Mouse (Mus musculus): ENCODE measurements around the gene Syf2. TPM values are rescaled to one million over a fixed set of nuclear protein-coding genes. Genes with fewer than 3 reads are reported as not detected.

The Syf2 gene
- polyA plus RNA-seq (2012): 49.3 and 61.8 TPM in 2 replicates

- TF ChIP-seq GATA1 (IDR thresholded peaks at IDR 0.05; ENCODE audit: low read length): no peak
These were observed at the start of gene Syf2 for GRCm38 (mm10) chr4:134930684-134931481. Gene Syf2 (plus strand): TSS chr4:134930898.

GRCm38 (mm10) chr4:134883266-134883665 is 47.4 kb upstream of the Syf2 start:
- no peak for TF ChIP-seq GATA1 (IDR thresholded peaks at IDR 0.05; ENCODE audit: low read length)

GRCm38 (mm10) chr4:134883808-134884207 is 46.9 kb upstream of the Syf2 start:
- no peak for TF ChIP-seq GATA1 (IDR thresholded peaks at IDR 0.05; ENCODE audit: low read length)

GRCm38 (mm10) chr4:134884364-134884763 is 46.3 kb upstream of the Syf2 start:
- no peak for TF ChIP-seq GATA1 (IDR thresholded peaks at IDR 0.05; ENCODE audit: low read length)

- TF ChIP-seq GATA1 (IDR thresholded peaks at IDR 0.05; ENCODE audit: low read length): no peak
These were observed 38.6 kb upstream of the Syf2 start for GRCm38 (mm10) chr4:134892096-134892495.

- no peak for TF ChIP-seq GATA1 (IDR thresholded peaks at IDR 0.05; ENCODE audit: low read length)
These were observed 33.4 kb upstream of the Syf2 start for GRCm38 (mm10) chr4:134897256-134897655.

- TF ChIP-seq GATA1 (IDR thresholded peaks at IDR 0.05; ENCODE audit: low read length): no peak
These were observed 29.6 kb upstream of the Syf2 start for GRCm38 (mm10) chr4:134901126-134901525.

GRCm38 (mm10) chr4:134903046-134903445 is 27.7 kb upstream of the Syf2 start:
- no peak for TF ChIP-seq GATA1 (IDR thresholded peaks at IDR 0.05; ENCODE audit: low read length)

- no peak for TF ChIP-seq GATA1 (IDR thresholded peaks at IDR 0.05; ENCODE audit: low read length)
These were observed 17.3 kb upstream of the Syf2 start for GRCm38 (mm10) chr4:134913413-134913812.

- TF ChIP-seq GATA1 (IDR thresholded peaks at IDR 0.05; ENCODE audit: low read length): no peak
These were observed 16.4 kb upstream of the Syf2 start for GRCm38 (mm10) chr4:134914122-134914863.

GRCm38 (mm10) chr4:134914864-134915209 is 15.9 kb upstream of the Syf2 start, which contains the start of gene Tmem50a:
Gene Tmem50a (minus strand): TSS chr4:134915024.
- TF ChIP-seq GATA1 (IDR thresholded peaks at IDR 0.05; ENCODE audit: low read length): no peak

GRCm38 (mm10) chr4:134915223-134916050 is 15.3 kb upstream of the Syf2 start:
- TF ChIP-seq GATA1 (IDR thresholded peaks at IDR 0.05; ENCODE audit: low read length): no peak

- no peak for TF ChIP-seq GATA1 (IDR thresholded peaks at IDR 0.05; ENCODE audit: low read length)
These were observed 13.5 kb upstream of the Syf2 start for GRCm38 (mm10) chr4:134917194-134917593.

GRCm38 (mm10) chr4:134918381-134918780 is 12.3 kb upstream of the Syf2 start:
- TF ChIP-seq GATA1 (IDR thresholded peaks at IDR 0.05; ENCODE audit: low read length): no peak

GRCm38 (mm10) chr4:134919733-134920540 is 10.8 kb upstream of the Syf2 start:
- no peak for TF ChIP-seq GATA1 (IDR thresholded peaks at IDR 0.05; ENCODE audit: low read length)

All from G1E-ER4 (cell line).